Mouse (Mus musculus) Patski (cell line): ENCODE measurements around the gene Mcrs1. TPM values are rescaled to one million over a fixed set of nuclear protein-coding genes. Genes with fewer than 3 reads are reported as not detected.
A peak's percentile ranks its signal among the peaks of the same experiment; 100 is the strongest.
"Not testable (repeated sequence)": the region's sequence is repeated elsewhere in the genome, so short reads cannot be mapped to it uniquely, and the experiment has no call there.

Source experiments
- ATAC-seq: fragments of 100-300 bp; one replicate; pipeline ENCODE4 v1.8.0; 2021
- CTCF ChIA-PET: fragments of 350-600 bp; sonication (Branson Sonifier 250); formaldehyde crosslinking; loops from one replicate; lab custom pipeline; 2022; ENCODE audit warnings: inconsistent platforms; lab: Charles Lee
- POLR2A ChIA-PET: fragments of 350-600 bp; sonication (Branson Sonifier 250); formaldehyde crosslinking; loops from one replicate; lab custom pipeline; 2022; ENCODE audit warnings: antibody characterized with exemption, inconsistent platforms; lab: Charles Lee
- DNase-seq: peaks from one replicate; pipeline ENCODE4 v3.0.0-alpha.2; 2011; ENCODE audit warnings: low read depth, low spot score
- H3K27me3 ChIP-seq: fragments of 371-371 bp; one replicate; pipeline ENCODE4 v1.5.1; 2021
- CTCF ChIP-seq: fragments of 100-300 bp; IDR thresholded peaks from one replicate; pipeline ENCODE4 v1.5.1; 2021
- in situ Hi-C: fragments of 300-500 bp; cut with MboI; formaldehyde crosslinking; loops from 3 replicates; pipeline ENCODE4 v1.11.1; 2018; ENCODE audit warnings: low pct_unique_long_range_greater_than_20kb, mixed read lengths
- polyA plus RNA-seq: library from polyadenylated mRNA; unstranded; gene quantifications from one replicate; pipeline ENCODE4 v1.2.3, GENCODE M21; 2021

Gene Mcrs1
- polyA plus RNA-seq, 1 experiment from 2014 or later, result 69.7 TPM

DNA sequence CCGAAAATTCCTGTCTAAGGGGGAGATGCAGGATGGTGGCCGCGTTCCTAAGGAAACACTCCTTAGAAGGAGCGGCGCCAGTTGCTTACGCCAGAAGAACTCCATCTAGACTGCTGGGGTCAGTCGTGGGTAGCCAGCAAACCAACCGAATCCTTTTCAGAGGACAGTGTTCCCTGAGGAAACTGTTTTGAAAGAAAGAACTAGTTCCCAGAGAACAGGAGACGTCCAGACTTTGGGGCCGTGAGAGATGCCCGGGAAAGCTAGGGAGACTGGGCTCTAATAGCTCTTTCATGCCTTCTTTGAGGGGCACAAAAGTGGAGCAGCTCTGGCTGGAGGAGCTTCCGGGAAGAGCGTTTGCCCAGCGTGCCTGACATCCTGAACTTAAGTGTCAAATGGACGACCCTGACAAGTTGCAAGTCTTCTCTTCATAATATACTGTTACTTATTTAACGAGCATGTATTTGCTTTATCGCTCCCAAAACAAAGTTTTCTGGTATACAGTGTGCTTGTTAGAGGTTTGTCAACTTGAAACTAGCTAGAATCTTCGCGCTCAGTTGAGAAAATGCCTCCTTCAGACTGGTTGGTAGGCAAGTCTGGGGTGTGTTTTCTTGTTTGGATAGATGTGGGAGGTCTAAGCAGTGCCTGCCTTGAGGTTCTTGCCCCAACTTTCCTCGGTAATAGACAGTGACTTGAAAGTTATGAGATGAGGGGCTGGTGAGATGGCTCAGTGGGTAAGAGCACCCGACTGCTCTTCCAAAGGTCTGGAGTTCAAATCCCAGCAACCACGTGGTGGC lies 817 bp upstream of the Mcrs1 start:
- TF ChIP-seq CTCF, result no peak
- ChIA-PET POLR2A (interaction anchor here (0.6 to 1.0 kb wide), 3 partner anchors 11 to 253 kb away, joined by 3 to 4 read pairs (median 3); no protein-coding TSS in a partner anchor), CTCF (interaction anchor here (2.3 kb wide), 1 partner anchor 13 kb away, joined by 10 read pairs; no protein-coding TSS in a partner anchor)
- in situ Hi-C loops, result no loop called here
- no peaks in the 10 kb centered on the region for H3K27me3 ChIP-seq
- ATAC-seq (peak; percentile 41), DNase-seq (no peak)

DNA sequence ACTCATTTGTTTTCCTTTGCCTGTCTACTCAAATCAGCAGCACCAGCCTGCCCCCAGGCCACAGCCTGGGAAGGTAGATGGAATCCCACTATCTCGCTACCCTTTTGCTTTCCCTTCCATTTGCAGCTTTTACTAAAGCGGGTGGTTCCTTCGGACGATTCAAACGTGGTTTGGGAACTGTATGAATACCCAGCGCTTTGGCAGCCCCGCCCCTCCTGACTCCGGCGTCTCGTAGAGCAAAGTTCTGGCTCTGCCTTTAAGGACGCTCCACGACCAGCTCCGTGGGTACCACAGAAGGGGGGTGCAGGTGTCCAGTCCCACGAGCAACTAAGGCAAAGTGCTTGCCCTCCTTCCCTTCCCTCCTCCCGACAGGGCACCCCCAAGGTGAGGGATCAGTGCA lies 650 bp downstream of the Mcrs1 start:
- in situ Hi-C loops, DNase-seq, POLR2A ChIA-PET, ATAC-seq, H3K27me3 ChIP-seq, CTCF ChIA-PET: not testable (repeated sequence)

DNA sequence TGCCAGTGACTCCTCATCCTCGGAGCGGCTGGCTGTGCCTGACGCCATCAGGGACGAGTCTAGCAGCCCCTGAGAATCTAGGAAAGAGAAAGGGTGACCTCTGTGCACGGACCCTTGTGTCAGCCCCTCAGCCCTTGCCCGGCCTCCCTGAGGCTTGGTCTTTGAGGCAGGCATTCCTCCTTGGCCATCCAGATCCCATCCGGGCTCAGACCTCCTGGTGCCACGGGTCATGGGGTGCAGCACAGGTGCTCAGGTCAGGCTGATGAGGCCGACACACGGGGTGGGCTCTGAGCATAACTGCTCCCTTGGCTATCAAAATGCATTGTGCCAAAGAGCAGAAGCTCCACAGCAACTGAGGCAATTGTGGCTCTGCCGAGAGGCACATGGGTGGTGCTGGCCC lies 1.8 kb downstream of the Mcrs1 start:
- no peak for ATAC-seq
- in situ Hi-C loops, result no loop called here
- POLR2A ChIA-PET, result no interaction called here

DNA sequence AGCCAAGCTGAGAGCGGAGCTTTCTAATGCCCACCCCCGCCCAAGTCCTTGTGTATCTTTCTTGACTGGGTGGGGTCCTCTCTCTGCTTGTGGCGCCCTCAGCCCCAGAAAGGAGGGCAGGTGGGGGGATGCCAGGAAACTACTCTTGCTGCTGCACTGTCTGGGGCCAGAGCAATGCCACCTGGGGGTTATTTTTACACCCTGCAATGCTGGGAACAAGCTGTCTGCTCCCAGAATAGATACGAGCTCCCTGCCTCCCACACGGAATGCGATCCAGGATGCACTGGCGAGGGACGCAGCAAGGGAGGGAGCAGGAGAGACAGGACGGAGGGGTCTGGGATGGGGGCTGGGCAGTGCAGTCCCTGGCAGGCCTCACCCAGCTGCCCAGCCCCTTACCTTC lies 2.8 kb downstream of the Mcrs1 start:
- ATAC-seq, result no peak
- POLR2A ChIA-PET, result no interaction called here
- no peak for DNase-seq
- CTCF ChIA-PET, result no interaction called here
- no peak for TF ChIP-seq CTCF
- no peaks in the 10 kb centered on the region for H3K27me3 ChIP-seq
- in situ Hi-C loops, result no loop called here

More for the DNA sequence above, 1.8 kb downstream of the Mcrs1 start:
- no peaks in the 10 kb centered on the region for H3K27me3 ChIP-seq
- CTCF ChIA-PET, result no interaction called here
- no peak for DNase-seq
- no peak for TF ChIP-seq CTCF

DNA sequence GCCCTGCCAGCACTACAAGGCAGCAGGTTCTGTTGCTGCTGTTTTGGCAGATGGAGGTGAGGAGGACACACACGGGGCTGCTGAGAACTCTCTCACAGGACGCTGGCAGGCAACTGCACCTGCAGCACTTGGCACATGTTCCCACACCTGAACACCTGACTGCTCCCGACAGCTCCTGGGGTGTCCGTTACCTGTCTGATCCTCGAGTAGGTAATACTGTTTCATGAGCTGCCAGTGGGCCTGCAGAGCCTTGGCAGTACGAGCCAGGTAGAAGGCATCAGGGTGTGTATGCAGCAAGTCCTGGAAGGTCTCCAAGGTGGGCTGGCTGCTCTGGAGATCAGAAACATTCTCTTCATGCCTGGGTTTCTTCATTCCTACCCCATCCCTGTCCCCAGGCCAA lies 5.0 kb downstream of the Mcrs1 start:
- in situ Hi-C loops, DNase-seq, ATAC-seq, POLR2A ChIA-PET, CTCF ChIA-PET, H3K27me3 ChIP-seq: not testable (repeated sequence)

DNA sequence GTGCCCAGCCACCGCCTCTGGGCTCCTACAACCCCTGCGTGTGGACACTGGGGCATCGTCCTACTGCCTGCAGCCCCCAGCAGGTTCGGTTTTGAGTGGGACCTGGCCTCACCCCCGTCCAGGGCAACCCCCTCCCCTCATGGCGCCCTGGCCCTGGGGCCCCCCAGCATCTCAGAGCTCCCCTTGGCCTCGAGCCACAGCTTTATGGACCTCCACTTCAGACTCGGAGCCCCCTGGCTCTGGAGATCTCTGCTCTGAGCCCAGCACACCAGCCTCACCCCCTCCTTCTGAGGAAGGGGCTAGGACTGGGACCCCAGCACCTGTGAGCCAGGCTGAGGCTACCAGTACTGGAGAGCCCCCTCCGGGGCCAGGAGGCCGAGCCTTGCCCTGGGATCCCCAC lies 9.7 kb downstream of the Mcrs1 start:
- in situ Hi-C loops, result no loop called here
- H3K27me3 ChIP-seq, result no peaks in the 10 kb centered on the region
- POLR2A ChIA-PET, result interaction anchor here (1.4 kb wide), 1 partner anchor 15 kb away, joined by 3 read pairs; no protein-coding TSS in a partner anchor
- no peak for ATAC-seq
- no peak for TF ChIP-seq CTCF
- DNase-seq, result no peak
- CTCF ChIA-PET, result interaction anchor here (0.9 kb wide), 1 partner anchor 23 kb away, joined by 4 read pairs; no protein-coding TSS in a partner anchor

DNA sequence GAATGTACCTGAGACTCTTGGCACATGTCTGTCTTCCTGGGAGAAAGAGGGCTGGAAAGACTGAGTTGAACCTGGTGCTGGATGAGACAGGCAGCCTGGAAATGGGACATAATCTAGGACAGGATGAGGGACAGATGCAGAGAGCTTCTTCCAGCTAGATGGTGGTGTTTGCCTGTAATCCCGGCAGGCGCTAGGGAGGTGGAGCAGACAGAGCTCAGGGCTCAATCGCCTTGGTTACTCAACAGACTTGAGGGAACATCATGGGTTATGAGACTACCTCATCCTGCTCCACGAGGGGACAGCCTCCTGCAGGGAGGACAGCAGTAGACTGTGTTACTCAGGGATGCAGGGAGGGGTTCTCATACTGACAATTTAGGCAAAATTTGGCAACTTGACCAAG lies 10.5 kb downstream of the Mcrs1 start:
- no peak for TF ChIP-seq CTCF
- in situ Hi-C loops, result no loop called here
- CTCF ChIA-PET, result interaction anchor here (0.6 to 0.9 kb wide), 2 partner anchors 24 to 105 kb away, joined by 3 to 4 read pairs; no protein-coding TSS in a partner anchor
- POLR2A ChIA-PET, result interaction anchor here (1.0 to 1.4 kb wide), 3 partner anchors 11 to 25 kb away, joined by 3 read pairs; no protein-coding TSS in a partner anchor
- ATAC-seq (no peak), DNase-seq (no peak)
- no peaks in the 10 kb centered on the region for H3K27me3 ChIP-seq

DNA sequence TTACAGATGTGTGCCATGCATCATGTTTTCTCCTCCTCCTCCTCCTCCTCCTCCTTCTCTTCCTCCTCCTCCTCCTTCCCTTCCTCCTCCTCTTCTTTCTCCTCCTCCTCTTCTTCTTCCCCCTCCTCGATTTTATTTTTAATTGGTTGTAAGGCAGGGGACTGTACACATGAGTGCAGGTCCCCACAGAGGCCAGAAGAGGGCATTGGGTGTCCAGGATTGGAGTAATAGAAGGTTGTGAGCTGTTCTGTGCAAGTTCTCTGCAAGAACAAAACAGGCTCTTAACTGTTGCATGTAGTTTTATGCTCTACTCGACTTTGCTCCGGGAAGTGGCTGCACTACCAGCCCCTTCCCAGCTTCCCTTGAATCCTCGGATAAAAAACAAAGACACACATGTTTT lies 11.6 kb downstream of the Mcrs1 start:
- ATAC-seq (no peak), DNase-seq (no peak)
- no peaks in the 10 kb centered on the region for H3K27me3 ChIP-seq
- POLR2A ChIA-PET, result no interaction called here
- in situ Hi-C loops, result no loop called here
- TF ChIP-seq CTCF, result no peak
- CTCF ChIA-PET, result no interaction called here

DNA sequence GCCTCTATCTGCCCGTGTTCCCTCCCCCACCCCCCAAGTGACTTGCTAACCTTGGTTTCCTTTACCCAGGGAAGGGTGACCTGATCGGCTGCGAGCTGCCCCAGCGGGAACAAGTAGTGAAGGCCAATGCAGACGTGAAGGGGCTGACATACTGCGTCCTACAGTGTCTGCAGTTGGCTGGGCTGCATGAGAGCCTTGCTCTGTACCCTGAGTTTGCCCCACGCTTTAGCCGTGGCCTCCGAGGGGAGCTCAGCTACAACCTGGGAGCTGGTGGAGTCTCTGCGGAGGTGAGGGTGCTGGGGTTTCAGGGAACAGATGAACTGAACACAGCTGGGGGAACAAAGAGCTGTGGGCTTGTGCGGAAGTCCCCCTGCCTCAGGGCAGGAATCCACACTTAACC lies 13.8 kb downstream of the Mcrs1 start:
- DNase-seq (no peak), ATAC-seq (no peak)
- in situ Hi-C loops, result no loop called here
- TF ChIP-seq CTCF, result no peak
- CTCF ChIA-PET, result interaction anchor here (0.6 kb wide), 1 partner anchor 199 kb away, joined by 3 read pairs; no protein-coding TSS in a partner anchor
- no peaks in the 10 kb centered on the region for H3K27me3 ChIP-seq
- POLR2A ChIA-PET, result no interaction called here

DNA sequence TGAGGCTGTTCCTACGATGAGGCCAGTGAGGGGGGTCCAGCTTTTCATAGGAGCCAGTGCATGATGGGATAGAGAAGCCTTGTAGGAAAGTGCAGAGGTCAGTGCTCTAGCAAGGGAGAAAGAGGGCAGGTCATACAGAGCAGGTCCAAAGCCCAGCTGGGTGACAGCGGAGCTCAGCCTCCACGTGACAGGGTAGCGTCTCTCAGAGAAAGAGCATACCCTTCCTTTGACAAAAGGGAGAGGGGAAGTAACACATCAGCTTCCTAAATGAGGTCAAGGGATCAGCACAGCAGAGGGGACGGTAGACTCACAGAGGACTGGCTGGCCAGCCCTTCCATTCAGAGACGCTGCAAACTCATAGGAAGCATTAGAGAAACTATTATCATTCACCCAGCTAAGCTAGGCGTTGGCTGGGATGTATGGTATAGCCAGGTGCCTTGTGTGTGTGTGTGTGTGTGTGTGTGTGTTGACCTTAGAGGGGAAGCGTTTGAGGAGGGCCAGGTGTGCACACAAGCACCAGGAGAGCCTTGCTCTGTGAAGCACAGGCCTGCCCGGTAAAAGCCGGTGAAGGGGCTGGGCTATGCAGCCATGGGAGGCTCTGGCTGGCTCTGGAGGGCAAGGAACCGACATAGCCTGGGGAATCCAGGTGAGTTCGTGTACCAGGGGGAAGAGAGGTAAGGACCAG lies 17.3 kb downstream of the Mcrs1 start:
- no peak for TF ChIP-seq CTCF
- no peaks in the 10 kb centered on the region for H3K27me3 ChIP-seq
- in situ Hi-C loops, result no loop called here
- ChIA-PET CTCF (no interaction called here), POLR2A (no interaction called here)
- DNase-seq (no peak), ATAC-seq (no peak)

DNA sequence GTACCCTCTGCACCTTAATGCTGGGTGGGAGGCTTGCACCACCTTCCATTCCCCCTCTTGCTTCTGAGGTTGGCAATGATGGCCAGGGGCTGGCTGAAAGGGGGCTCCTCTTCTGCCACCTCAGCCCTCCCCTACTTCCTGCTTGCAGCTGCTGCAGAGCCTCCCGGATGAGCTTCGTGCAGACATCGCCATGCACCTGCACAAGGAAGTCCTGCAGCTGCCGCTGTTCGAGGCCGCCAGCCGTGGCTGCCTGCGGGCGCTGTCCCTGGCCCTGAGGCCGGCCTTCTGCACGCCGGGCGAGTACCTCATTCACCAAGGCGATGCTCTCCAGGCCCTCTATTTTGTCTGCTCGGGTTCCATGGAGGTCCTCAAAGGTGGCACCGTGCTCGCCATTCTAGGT lies 18.0 kb downstream of the Mcrs1 start:
- DNase-seq (no peak), ATAC-seq (no peak)
- no peak for TF ChIP-seq CTCF
- ChIA-PET POLR2A (no interaction called here), CTCF (no interaction called here)
- in situ Hi-C loops, result no loop called here
- no peaks in the 10 kb centered on the region for H3K27me3 ChIP-seq
